Mouse (Mus musculus): Measurements from ENCODE around the gene Rcan1.

- TF ChIP-seq CTCF (IDR thresholded peaks at IDR 0.05) (peak; percentile 82), EP300 (IDR thresholded peaks at IDR 0.05) (no peak)
Observed at GRCm38 (mm10) chr16:92445377-92445776, 25.3 kb downstream of the Rcan1 start.
